Mouse (Mus musculus): ENCODE data around the gene Kcnt2.
A peak's percentile ranks its signal among the peaks of the same experiment; 100 is the strongest.

The Kcnt2 gene

DNA sequence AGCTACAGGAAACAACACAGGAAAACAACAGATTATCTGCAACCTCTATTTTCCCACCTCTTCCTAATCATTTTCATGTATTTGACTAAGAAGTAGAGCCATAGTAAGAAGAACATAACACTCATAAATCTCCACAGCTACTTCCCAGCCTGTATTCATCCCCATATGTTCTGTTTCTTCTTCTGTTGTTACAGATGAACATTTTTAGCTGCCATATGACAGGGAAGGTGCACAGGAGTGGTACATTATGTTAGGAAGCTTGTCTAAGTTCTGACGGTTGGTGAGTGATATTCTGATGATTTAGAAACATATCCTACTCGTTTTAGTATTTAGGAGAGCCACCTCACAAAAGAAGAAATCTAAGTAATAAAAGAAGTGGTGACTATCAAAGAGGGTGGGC, 231.0 kb downstream of the Kcnt2 start:
- ATAC-seq (ENCODE audit: insufficient number of reproducible peaks, low FRiP score, low TSS enrichment) = no peak

- no peak for ATAC-seq (ENCODE audit: insufficient number of reproducible peaks, low FRiP score, low TSS enrichment)
Observed at GRCm38 (mm10) chr1:140484016-140484415, 238.1 kb downstream of the Kcnt2 start.

GRCm38 (mm10) chr1:140489816-140490215, 243.9 kb downstream of the Kcnt2 start:
- no peak for ATAC-seq (ENCODE audit: insufficient number of reproducible peaks, low FRiP score, low TSS enrichment)

DNA sequence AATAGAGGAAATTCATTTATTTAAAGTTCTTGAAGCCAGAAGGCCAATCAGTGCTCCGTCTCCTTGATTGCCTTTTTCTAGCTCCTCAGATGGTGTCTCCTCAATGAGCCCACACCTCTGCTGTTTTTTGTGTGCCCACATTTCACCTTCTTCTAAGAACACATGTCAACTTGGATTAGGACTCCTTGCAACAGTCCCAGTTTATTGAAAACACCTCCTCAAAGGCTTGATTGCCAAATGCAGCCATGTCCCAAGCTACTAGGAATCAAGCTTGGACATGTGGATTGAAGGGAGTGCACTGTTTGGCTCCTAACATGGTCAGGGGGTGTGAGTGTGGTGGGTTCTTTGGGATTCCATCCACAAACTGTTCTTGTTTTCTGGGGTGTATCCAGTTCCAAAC, 245.4 kb downstream of the Kcnt2 start:
- ATAC-seq (ENCODE audit: insufficient number of reproducible peaks, low FRiP score, low TSS enrichment) = no peak

DNA sequence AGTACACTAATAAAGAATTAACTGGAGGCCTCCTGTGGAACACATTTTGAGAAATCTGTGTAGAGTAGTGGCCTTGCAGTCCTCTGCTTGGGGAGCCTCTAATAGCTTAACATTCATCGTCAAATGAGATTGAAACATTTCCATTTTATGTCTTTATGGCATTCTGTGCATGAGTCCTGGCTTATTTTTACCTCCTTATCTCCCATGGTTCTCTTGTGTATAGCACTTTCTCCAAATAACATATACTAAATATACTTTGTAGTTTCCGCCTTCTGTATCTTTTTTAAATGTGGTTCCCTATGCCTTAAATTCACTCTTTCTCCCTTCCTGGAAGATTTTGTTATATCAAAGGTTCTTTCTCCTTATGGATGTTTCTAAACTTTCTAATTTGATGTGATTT, 246.3 kb downstream of the Kcnt2 start:
- ATAC-seq (ENCODE audit: insufficient number of reproducible peaks, low FRiP score, low TSS enrichment) = no peak

GRCm38 (mm10) chr1:140513451-140513850, 267.5 kb downstream of the Kcnt2 start:
- ATAC-seq (ENCODE audit: insufficient number of reproducible peaks, low FRiP score, low TSS enrichment) = no peak

DNA sequence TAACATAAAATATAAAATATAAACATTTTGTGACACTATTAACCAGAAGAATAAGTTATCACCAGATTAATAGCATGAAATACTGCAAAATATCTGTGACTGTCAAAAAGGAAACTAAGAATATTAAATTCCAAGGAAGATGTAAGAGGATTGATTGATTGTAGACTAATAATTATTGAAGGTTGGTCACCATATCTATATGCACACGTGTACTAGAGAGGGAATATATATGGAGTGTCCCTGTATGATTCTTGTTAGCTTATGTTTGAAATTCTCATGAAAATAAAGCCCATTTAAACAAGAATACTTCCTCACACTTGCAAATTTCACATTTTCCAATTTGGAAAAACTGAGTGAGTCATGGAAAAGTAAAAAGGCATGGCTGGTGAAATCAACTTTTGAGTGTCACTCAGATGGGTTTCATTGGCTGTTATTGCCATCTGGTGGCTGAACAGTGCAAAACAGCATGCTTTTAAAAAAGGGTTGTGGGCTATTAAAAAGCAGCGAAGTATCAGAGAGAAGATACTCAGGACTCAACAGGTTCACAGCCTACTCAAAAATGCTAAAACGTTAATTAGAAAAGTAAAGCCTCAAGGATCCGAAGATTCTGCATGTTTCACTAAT, 285.4 kb downstream of the Kcnt2 start:
- ATAC-seq (ENCODE audit: insufficient number of reproducible peaks, low FRiP score, low TSS enrichment) = no peak

- no peak for ATAC-seq (ENCODE audit: insufficient number of reproducible peaks, low FRiP score, low TSS enrichment)
Observed at GRCm38 (mm10) chr1:140534849-140535248, 288.9 kb downstream of the Kcnt2 start.

DNA sequence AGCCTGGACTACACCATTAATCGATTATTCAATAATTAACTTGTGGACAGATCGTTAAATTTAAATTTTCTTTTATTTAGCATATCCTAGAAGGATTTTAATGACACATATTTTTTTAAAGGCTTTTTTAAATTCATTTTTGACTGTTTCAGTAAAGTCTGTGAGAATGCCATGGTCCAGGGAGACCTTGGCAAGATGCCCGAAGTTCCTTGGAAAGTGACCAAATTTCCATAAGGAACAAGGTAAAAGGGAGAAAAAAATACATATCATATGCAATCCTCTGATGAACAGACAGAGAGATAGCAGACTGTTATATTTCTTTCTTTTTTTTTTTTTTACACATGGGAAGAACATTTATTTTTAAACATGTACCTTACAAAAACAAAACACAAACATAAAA, 296.1 kb downstream of the Kcnt2 start:
- no peak for ATAC-seq (ENCODE audit: insufficient number of reproducible peaks, low FRiP score, low TSS enrichment)

DNA sequence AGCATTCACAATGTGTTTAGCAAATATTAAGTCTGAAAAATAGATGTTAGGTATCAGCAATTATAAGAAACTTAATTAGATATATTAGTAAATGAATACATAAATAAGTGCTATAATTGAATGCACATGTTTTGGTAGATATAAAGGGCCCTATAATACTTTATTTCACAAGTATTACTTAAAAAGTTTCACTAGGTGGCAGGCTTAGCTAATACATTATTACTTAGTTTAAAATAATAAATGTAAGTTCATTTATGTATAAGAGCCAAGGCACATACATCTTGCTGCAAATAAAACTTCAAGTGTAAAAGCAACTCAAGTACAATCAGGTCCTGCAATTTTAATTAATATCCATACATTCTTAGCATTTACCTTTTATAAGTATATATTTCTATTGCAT, 302.8 kb downstream of the Kcnt2 start:
- no peak for ATAC-seq (ENCODE audit: insufficient number of reproducible peaks, low FRiP score, low TSS enrichment)

- ATAC-seq (ENCODE audit: insufficient number of reproducible peaks, low FRiP score, low TSS enrichment) = no peak
Observed at GRCm38 (mm10) chr1:140560801-140561200, 314.8 kb downstream of the Kcnt2 start.

GRCm38 (mm10) chr1:140572141-140572540, 326.2 kb downstream of the Kcnt2 start:
- no peak for ATAC-seq (ENCODE audit: insufficient number of reproducible peaks, low FRiP score, low TSS enrichment)

- ATAC-seq (ENCODE audit: insufficient number of reproducible peaks, low FRiP score, low TSS enrichment) = no peak
Observed at GRCm38 (mm10) chr1:140578607-140579006, 332.6 kb downstream of the Kcnt2 start.

DNA sequence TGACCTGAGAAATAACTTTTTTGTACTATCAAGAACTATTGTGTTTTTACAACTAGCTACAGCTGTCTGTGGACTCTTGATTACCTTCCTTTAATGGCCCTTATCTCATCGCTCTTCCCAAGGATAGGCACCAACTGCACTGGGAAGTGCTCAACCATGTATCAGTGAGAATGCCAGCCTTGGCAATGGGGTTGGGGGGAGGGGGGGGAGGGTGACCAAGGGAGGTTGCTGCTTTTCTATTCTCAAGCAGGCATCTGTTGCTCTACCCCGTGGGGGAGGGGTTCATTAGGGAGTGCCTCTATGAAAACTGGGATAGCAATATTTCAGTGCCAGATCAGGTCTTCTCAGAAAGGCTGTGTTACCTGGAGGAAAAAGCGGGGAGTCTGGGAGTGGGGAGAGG, 342.3 kb downstream of the Kcnt2 start:
- ATAC-seq (ENCODE audit: insufficient number of reproducible peaks, low FRiP score, low TSS enrichment) = no peak

DNA sequence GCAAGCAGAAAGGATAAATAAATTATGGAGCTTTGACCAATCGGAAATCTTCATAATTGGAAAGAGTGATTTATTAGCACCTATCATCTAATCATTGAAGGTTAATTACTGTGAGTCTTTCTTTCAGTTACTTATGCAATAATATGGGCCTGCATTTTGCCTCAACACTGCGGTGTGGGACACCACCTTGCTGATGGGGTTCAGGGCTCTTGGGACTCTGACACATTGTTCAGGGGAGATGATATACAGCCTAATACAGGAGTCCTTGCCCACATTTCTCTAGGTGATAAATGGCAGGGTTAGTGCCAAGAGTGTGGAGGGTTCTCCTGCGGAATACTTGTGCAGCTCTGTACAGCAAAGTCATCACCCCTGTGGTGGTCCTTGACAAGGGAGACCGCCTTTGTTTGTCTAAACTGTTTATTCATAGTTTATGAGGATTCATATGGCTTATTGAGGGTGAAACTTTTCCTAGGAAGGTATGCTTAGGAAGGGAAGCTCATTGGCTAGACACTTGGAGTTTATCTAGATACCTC, 362.9 kb downstream of the Kcnt2 start:
- no peak for ATAC-seq (ENCODE audit: insufficient number of reproducible peaks, low FRiP score, low TSS enrichment)

- no peak for ATAC-seq (ENCODE audit: insufficient number of reproducible peaks, low FRiP score, low TSS enrichment)
Observed at GRCm38 (mm10) chr1:140613101-140613500, 367.1 kb downstream of the Kcnt2 start.

DNA sequence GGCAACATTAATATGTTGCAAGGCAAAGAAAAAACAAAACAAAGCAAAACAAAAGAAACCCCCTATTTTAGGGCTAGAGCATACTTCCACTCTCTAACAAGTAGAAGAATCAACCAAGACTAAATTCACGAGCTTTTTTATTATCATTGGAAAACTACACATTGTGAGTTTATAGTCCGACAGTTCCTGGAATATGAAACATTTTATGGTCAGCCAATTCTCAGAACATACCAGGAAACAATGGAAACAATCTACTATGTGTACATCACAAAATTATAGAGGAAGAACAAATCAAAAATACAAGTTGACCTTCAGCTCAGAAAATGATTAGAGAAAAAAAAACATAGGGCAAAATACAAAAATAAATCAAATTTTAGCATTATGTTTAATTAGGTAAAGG, 368.9 kb downstream of the Kcnt2 start:
- no peak for ATAC-seq (ENCODE audit: insufficient number of reproducible peaks, low FRiP score, low TSS enrichment)

GRCm38 (mm10) chr1:140618164-140618563, 372.2 kb downstream of the Kcnt2 start:
- no peak for ATAC-seq (ENCODE audit: insufficient number of reproducible peaks, low FRiP score, low TSS enrichment)

DNA sequence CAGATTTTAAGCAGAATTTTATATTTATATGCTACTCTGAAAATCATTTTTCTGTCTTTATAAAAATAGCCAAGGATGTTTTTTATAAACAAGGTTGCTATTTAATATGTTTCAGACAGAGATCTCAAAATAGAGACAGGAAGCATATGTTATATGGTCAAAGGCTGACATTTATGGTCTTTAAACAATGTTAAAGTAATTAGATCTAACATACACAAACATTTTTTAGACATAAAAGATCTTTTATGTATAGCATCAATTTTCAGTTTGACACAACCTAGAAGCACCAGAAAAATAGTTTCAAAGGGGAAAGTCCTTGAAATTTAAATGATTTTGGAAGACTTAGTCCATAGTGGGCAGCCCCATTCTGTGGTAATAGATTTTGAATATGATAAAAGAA, 379.0 kb downstream of the Kcnt2 start:
- ATAC-seq (ENCODE audit: insufficient number of reproducible peaks, low FRiP score, low TSS enrichment) = no peak

DNA sequence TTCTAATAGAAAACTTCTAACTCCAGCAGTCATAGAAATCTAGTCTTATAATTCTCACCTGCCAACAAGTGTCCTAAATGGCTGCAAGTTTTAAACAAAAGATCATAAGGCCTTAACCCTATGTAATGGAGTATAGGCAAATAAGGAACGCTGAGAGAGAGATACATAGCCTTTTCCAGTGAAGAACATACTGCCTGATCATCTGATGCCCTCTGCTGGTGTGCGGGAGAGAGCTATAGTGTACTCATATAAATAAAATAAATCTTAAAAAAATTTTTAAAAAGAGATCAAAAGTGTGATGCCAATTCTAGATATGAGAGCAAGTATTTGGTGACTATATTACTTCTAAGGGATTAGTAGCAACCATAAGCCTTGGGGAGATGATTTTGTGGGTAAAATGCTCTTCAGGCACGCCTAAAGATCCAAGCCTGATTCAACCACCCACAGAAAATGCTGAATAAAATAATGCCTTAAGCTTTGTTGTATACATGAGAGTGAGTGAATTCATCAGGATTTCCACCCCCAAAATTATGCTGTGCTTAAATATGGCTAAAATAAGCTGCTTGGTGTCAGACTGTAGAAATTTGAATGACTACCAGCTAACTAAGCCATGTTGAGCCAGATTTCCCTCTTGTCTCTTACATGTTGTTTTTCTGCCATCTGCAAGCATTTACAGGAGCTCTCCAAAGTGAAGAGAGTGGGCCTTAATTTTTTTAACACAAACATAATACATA, 413.8 kb downstream of the Kcnt2 start:
- ATAC-seq (ENCODE audit: insufficient number of reproducible peaks, low FRiP score, low TSS enrichment) = no peak

GRCm38 (mm10) chr1:140660751-140661403, 414.9 kb downstream of the Kcnt2 start:
- peak; percentile 52; the same call in 1 of the 2 replicates for ATAC-seq (ENCODE audit: insufficient number of reproducible peaks, low FRiP score, low TSS enrichment)

All from cerebellum, adult (tissue).